Mouse (Mus musculus) adrenal gland, adult 8-10 months (tissue): Measurements from ENCODE around the gene Gm13279. TPM values are rescaled to one million over a fixed set of nuclear protein-coding genes. Genes with fewer than 3 reads are reported as not detected.
"Not testable (repeated sequence)": the region's sequence is repeated elsewhere in the genome, so short reads cannot be mapped to it uniquely, and the experiment has no call there.

ENCODE experiments used
- DNase-seq: peaks from one replicate; pipeline ENCODE4 v3.0.0; 2022
- total RNA-seq, 4 experiments: library from RNA; stranded (reverse); gene quantifications; 2 replicates each; pipeline ENCODE4 v1.2.4; 2022

Gm13279 gene
- total RNA-seq, 4 experiments from 2014 or later, result not detected

GRCm38 (mm10) chr4:88799365-88799764 is 2.2 kb downstream of the Gm13279 start, which contains the start of gene Gm13285:
TSS of gene Gm13285 (plus strand) at chr4:88799665.
- DNase-seq, result not testable (repeated sequence)

GRCm38 (mm10) chr4:88802954-88803353 is 5.8 kb downstream of the Gm13279 start, which contains the start of gene Gm13287:
TSS of gene Gm13287 (plus strand) at chr4:88803254.
- not testable (repeated sequence) for DNase-seq

- not testable (repeated sequence) for DNase-seq
These were observed 8.0 kb downstream of the Gm13279 start, which contains the start of gene Gm13288 for GRCm38 (mm10) chr4:88805231-88805630. TSS of gene Gm13288 (plus strand) at chr4:88805531.

- DNase-seq, result peak; percentile 21
These were observed 8.6 kb downstream of the Gm13279 start for GRCm38 (mm10) chr4:88805761-88806160.

- no peak for DNase-seq
These were observed 18.7 kb downstream of the Gm13279 start, which contains the start of gene Ifna7 for GRCm38 (mm10) chr4:88815928-88816327. TSS of gene Ifna7 (plus strand) at chr4:88816228.

GRCm38 (mm10) chr4:88819659-88820058 is 22.5 kb downstream of the Gm13279 start, which contains the start of gene Ifna11:
TSS of gene Ifna11 (plus strand) at chr4:88819959.
- no peak for DNase-seq

- no peak for DNase-seq
These were observed 25.8 kb downstream of the Gm13279 start for GRCm38 (mm10) chr4:88822995-88823394.

- DNase-seq, result not testable (repeated sequence)
These were observed 29.9 kb downstream of the Gm13279 start, which contains the start of gene Ifna6 for GRCm38 (mm10) chr4:88827116-88827515. TSS of gene Ifna6 (plus strand) at chr4:88827416.

- DNase-seq, result no peak
These were observed 33.3 kb downstream of the Gm13279 start for GRCm38 (mm10) chr4:88830523-88830922.

- DNase-seq, result not testable (repeated sequence)
These were observed 38.0 kb downstream of the Gm13279 start, which contains the start of gene Ifna5 for GRCm38 (mm10) chr4:88835225-88835624. TSS of gene Ifna5 (plus strand) at chr4:88835525.

- DNase-seq, result no peak
These were observed 41.6 kb downstream of the Gm13279 start for GRCm38 (mm10) chr4:88838828-88839227.

GRCm38 (mm10) chr4:88840058-88840457 is 42.9 kb downstream of the Gm13279 start:
- no peak for DNase-seq

GRCm38 (mm10) chr4:88841438-88841911 is 44.3 kb downstream of the Gm13279 start, which contains the start of gene Ifna4:
TSS of gene Ifna4 (plus strand) at chr4:88841861.
- DNase-seq, result no peak

GRCm38 (mm10) chr4:88845334-88845733 is 48.1 kb downstream of the Gm13279 start:
- no peak for DNase-seq

Other genes with a start within 250 kb of the Gm13279 start
- not detected for gene Ifna15, start 239.2 kb upstream of the Gm13279 start, total RNA-seq
- gene Ifna14, start 225.6 kb upstream of the Gm13279 start, total RNA-seq, result not detected
- gene Ifna9, start 205.0 kb upstream of the Gm13279 start, total RNA-seq, result not detected
- not detected for gene Ifna12, start 194.0 kb upstream of the Gm13279 start, total RNA-seq
- not detected for gene C87499, start 163.0 kb upstream of the Gm13279 start, total RNA-seq
- not detected for gene Ifna13, start 152.9 kb upstream of the Gm13279 start, total RNA-seq
- gene Ifna16, start 120.5 kb upstream of the Gm13279 start, total RNA-seq, result not detected
- not detected for gene Ifna2, start 113.5 kb upstream of the Gm13279 start, total RNA-seq
- not detected for gene Ifnab, start 106.0 kb upstream of the Gm13279 start, total RNA-seq
- gene Gm26566, start 75.6 kb upstream of the Gm13279 start, total RNA-seq, result under 1 TPM; 0.67 to 0.92 (median 0.73) TPM
- gene Klhl9, start 74.9 kb upstream of the Gm13279 start, total RNA-seq, result 100 to 1,000 TPM in 1 of 4 experiments, 10 to 100 TPM in 3; 76.7 to 100 (median 91.0) TPM
- gene Gm13271, start 42.5 kb upstream of the Gm13279 start, total RNA-seq, result not detected
- gene Gm13283, start 37.3 kb upstream of the Gm13279 start, total RNA-seq, result not detected
- under 1 TPM in 1 of 4 experiments, not detected in 3; 0.46 TPM for gene Gm13290, start 23.6 kb upstream of the Gm13279 start, total RNA-seq
- not detected for gene Gm13289, start 20.5 kb upstream of the Gm13279 start, total RNA-seq
- gene Gm13272, start 17.5 kb upstream of the Gm13279 start, total RNA-seq, result not detected
- gene Ifnz, start 15.3 kb upstream of the Gm13279 start, total RNA-seq, result under 1 TPM in 1 of 4 experiments, not detected in 3; 0.49 TPM
- gene Gm13276, start 11.7 kb upstream of the Gm13279 start, total RNA-seq, result not detected
- gene Gm13277, start 8.8 kb upstream of the Gm13279 start, total RNA-seq, result not detected
- not detected for gene Gm13278, start 5.8 kb upstream of the Gm13279 start, total RNA-seq
- gene Gm13275, start 2.9 kb upstream of the Gm13279 start, total RNA-seq, result not detected
- gene Gm13285, start 2.3 kb downstream of the Gm13279 start, total RNA-seq, result under 1 TPM in 1 of 4 experiments, not detected in 3; 0.24 TPM
- gene Gm13287, start 5.9 kb downstream of the Gm13279 start, total RNA-seq, result not detected
- not detected for gene Gm13288, start 8.1 kb downstream of the Gm13279 start, total RNA-seq
- not detected for gene Ifna7, start 18.8 kb downstream of the Gm13279 start, total RNA-seq
- not detected for gene Ifna11, start 22.6 kb downstream of the Gm13279 start, total RNA-seq
- gene Ifna6, start 30.0 kb downstream of the Gm13279 start, total RNA-seq, result not detected
- not detected for gene Ifna5, start 38.1 kb downstream of the Gm13279 start, total RNA-seq
- not detected for gene Ifna4, start 44.5 kb downstream of the Gm13279 start, total RNA-seq
- gene Ifna1, start 52.7 kb downstream of the Gm13279 start, total RNA-seq, result not detected
- gene Ifne, start 82.8 kb downstream of the Gm13279 start, total RNA-seq, result not detected